Comparison of ENCODE assay signal across 8 mouse cellular contexts in genomic region chr12:40445206-40445605, GRCm38 (mm10). TPM values are rescaled to one million over a fixed set of nuclear protein-coding genes. Genes with fewer than 3 reads are reported as not detected.
DNase-seq lines count a peak whose midpoint lies in the region; ATAC-seq and TF ChIP-seq lines count a peak whose summit lies in the region.

No protein-coding gene starts in this region.

- peak overlapping the region; percentile 49 for H3K9ac ChIP-seq in intestine, embryonic 14.5 days (ENCODE audit: low read length)

- H3K27ac ChIP-seq in embryonic fibroblast, embryonic 13.5 days (ENCODE audit: insufficient read depth, low read length): no peak overlapping the region
- H3K27ac ChIP-seq in intestine, embryonic 14.5 days (ENCODE audit: low read depth): no peak overlapping the region

- peak; percentile 71 for DNase-seq in adrenal gland, postnatal 14 days
- DNase-seq in adrenal gland, postnatal 25 days: no peak
- DNase-seq in intestine, embryonic 14.5 days (ENCODE audit: low spot score): no peak
- no peak for DNase-seq in adrenal gland, postnatal 10 days
- DNase-seq in thymus, postnatal 14 days: no peak

- peak overlapping the region; percentile 98 for H3K4me3 ChIP-seq in E14TG2a.4 (replicated peaks; ENCODE audit: low read length)
- peak overlapping the region; percentile 88 for H3K4me3 ChIP-seq in embryonic fibroblast, embryonic 13.5 days (ENCODE audit: insufficient read depth, low read length)
- H3K4me3 ChIP-seq in intestine, embryonic 14.5 days (ENCODE audit: low read depth, low read length): peak overlapping the region; percentile 87

- no peak for TF ChIP-seq CTCF in E14TG2a.4 (conservative IDR thresholded peaks at IDR 0.05; ENCODE audit: low read length)
- TF ChIP-seq CTCF in embryonic fibroblast, embryonic 13.5 days (IDR thresholded peaks at IDR 0.05; ENCODE audit: borderline replicate concordance, insufficient read depth, low read length): no peak

- WGBS in intestine, embryonic 14.5 days: under 1% methylated on average over 16 of the region's 16 CpGs

- ATAC-seq in intestine, embryonic 14.5 days (replicated peaks; ENCODE audit: low FRiP score, low TSS enrichment, low read depth): peak; percentile 32
- ATAC-seq in megakaryocyte progenitor cell, adult 5-6 weeks (replicated peaks; ENCODE audit: poor library complexity): peak; percentile 21

- H3K4me2 ChIP-seq in intestine, embryonic 14.5 days (ENCODE audit: low read length): peak overlapping the region; percentile 81

- no peaks in the 10 kb centered on the region; the same call in 1 of the 2 replicates for H3K36me3 ChIP-seq in E14TG2a.4 (ENCODE audit: insufficient read depth, low read length)
- no peaks in the 10 kb centered on the region for H3K36me3 ChIP-seq in intestine, embryonic 14.5 days (ENCODE audit: control insufficient read depth, insufficient read depth, low read length)

- peaks cover 23% of the 10 kb centered on the region for H3K4me1 ChIP-seq in E14TG2a.4 (replicated peaks; ENCODE audit: low read depth, low read length)
- H3K4me1 ChIP-seq in embryonic fibroblast, embryonic 13.5 days (ENCODE audit: control insufficient read depth, insufficient read depth, low read length): no peaks in the 10 kb centered on the region; the same call in 1 of the 2 replicates
- peaks cover 29% of the 10 kb centered on the region for H3K4me1 ChIP-seq in intestine, embryonic 14.5 days (replicated peaks; ENCODE audit: control insufficient read depth, insufficient read depth, low read length)

- peaks cover 16% of the 10 kb centered on the region for H3K27me3 ChIP-seq in E14TG2a.4 (ENCODE audit: insufficient read depth, low read length)
- no peaks in the 10 kb centered on the region for H3K27me3 ChIP-seq in intestine, embryonic 14.5 days (replicated peaks; ENCODE audit: control insufficient read depth, insufficient read depth, low read length)

- peaks cover 5% of the 10 kb centered on the region; the same call in 1 of the 2 replicates for H3K9me3 ChIP-seq in E14TG2a.4 (ENCODE audit: low read length)
- H3K9me3 ChIP-seq in intestine, embryonic 14.5 days (ENCODE audit: control insufficient read depth, low read length): no peaks in the 10 kb centered on the region

- no peak; the same call in 1 of the 2 replicates for TF ChIP-seq POLR2A in embryonic fibroblast, embryonic 13.5 days (IDR thresholded peaks at IDR 0.05; ENCODE audit: low read depth, low read length)

RNA-seq across cellular contexts. Expression of gene Zfp277, which starts 0.5 kb away (rescaled TPM):
- 15.4 and 18.0 TPM in 2 replicates for total RNA-seq in adrenal gland, postnatal 14 days (2021)
- total RNA-seq in adrenal gland, postnatal 25 days (2021): 15.1 and 23.8 TPM in 2 replicates
- 15.4 and 22.6 TPM in 2 replicates for polyA plus RNA-seq in embryonic fibroblast, embryonic 13.5 days (2011; ENCODE audit: insufficient read length, low read depth, missing spikeins)
- polyA plus RNA-seq in intestine, embryonic 14.5 days (2014; fragmentation: Nextera tagmentation; extraction: Ambion mirVana): 41.9 and 44.3 TPM in 2 replicates
- total RNA-seq in megakaryocyte progenitor cell, adult 5-6 weeks (2015): 34.5 and 38.7 TPM in 2 replicates
- total RNA-seq in megakaryocyte progenitor cell, adult 5-6 weeks (2017): 30.4 and 34.7 TPM in 2 replicates
- 10 to 100 TPM; 17.1 to 21.5 TPM for total RNA-seq in adrenal gland, postnatal 10 days (2021)

RNA-seq across cellular contexts. Expression of gene Dock4, which starts 0.5 kb away (rescaled TPM):
- total RNA-seq in adrenal gland, postnatal 14 days (2021): 19.7 and 19.9 TPM in 2 replicates
- 19.7 and 20.7 TPM in 2 replicates for total RNA-seq in adrenal gland, postnatal 25 days (2021)
- polyA plus RNA-seq in embryonic fibroblast, embryonic 13.5 days (2011; ENCODE audit: insufficient read length, low read depth, missing spikeins): 12.0 and 12.7 TPM in 2 replicates
- 10.6 and 12.1 TPM in 2 replicates for polyA plus RNA-seq in intestine, embryonic 14.5 days (2014; fragmentation: Nextera tagmentation; extraction: Ambion mirVana)
- total RNA-seq in megakaryocyte progenitor cell, adult 5-6 weeks (2015): 0.64 and 0.90 TPM in 2 replicates
- total RNA-seq in megakaryocyte progenitor cell, adult 5-6 weeks (2017): 0.57 and 1.5 TPM in 2 replicates
- total RNA-seq in adrenal gland, postnatal 10 days (2021): 10 to 100 TPM; 16.2 to 28.5 TPM
